Mouse (Mus musculus) thymus, adult 18-20 months (tissue): ENCODE measurements at regions not wholly inside any gene's neighbourhood (a gene's known extent, or its start where the extent isn't known, plus 50 kb on each side); places are given as distances from the start of the nearest gene placed in this dataset.
A peak's percentile ranks its signal among the peaks of the same experiment; 100 is the strongest.

Experiments used
- DNase-seq, 2 experiments: peaks; one replicate each; pipeline ENCODE4 v3.0.0; 2022; ENCODE audit warnings: mixed read lengths in 2 of 2

DNA sequence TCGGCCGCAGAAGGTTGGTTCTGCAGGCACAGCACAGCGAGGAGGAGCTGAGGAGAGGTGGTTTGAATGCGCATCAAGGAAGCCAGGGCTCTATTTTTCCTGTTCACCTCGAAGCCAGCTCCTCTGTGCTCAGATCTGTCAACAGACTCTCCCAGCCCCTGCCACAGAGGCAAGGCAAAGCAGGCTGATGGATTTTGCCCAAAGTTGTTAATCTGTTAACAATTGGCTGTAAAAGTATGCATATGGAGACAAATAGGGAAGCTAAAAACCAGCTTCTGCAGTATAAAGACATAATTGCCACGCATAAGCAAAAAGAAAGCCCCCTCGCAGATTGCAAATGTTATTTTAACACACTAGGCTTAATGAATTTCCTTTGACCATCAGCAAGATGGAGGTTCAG lies 343.3 kb upstream of the Kif2a start:
- DNase-seq: no peak

DNA sequence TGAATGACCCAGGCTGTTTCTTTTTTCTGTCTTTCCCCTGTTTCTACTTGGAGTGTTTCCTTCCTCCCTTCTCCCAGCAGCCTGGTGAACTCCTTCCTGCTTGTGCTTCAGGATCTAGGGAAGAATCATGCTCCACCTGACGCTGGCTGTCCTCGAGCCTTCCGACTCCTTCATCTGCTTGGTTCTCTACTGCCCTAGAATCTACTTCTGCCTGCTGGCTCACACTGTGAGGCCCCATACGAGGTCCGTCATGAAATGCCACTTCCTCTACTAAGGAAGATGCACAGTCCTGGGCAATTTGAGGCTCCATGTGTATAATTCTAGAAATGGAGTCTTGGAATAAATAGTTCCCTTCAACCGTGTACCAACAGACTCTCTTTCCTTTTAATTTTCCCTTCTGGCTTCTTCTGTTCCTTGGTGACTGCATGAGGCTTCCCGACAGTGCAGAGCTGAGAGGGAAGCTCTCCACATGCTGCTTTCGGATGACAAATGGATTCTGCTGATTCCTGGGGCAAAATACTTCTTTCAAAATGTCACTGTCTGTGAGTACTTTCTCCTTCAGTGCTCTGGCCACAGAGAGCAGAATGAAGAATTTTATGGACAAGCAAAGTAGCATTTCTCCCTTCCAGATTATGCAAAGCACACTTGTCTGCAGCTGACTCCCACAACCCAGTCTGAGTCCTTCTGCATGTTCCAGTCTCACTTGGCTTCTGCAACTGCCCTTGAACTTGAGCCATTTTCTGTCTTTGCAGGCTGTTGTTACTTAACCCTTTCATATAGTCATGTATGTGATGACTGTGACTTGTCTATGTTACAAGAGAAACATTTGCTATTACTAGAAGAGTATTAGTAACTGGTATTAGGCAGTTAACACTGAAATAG lies 341.1 kb upstream of the Kif2a start:
- DNase-seq: no peak

DNA sequence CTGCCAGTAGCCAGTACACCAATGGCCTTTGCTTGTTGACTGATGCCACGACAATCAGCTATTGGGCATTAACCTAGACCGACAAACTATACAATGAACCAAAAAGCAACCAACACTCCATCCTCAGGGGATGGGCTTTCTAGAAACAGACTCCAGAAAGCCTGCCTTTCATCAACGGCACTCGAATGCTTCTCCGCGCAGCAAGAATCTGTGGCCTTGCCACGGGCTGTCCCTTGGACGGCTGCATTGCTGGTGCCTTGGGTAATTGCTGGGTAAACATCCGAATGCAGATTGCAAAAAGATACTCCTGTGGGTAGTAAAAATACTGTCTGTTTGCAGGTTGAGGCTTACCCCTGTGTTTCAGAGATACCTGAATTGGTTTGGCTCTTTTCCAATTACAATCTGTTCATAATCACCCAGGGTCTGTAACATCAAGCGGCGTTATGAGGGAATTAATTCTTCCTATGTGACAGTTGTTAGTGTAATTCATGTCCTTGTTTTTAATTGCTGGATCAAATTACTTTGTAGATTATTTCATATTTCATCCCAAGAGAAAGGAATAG lies 319.0 kb upstream of the Kif2a start:
- DNase-seq: no peak

DNA sequence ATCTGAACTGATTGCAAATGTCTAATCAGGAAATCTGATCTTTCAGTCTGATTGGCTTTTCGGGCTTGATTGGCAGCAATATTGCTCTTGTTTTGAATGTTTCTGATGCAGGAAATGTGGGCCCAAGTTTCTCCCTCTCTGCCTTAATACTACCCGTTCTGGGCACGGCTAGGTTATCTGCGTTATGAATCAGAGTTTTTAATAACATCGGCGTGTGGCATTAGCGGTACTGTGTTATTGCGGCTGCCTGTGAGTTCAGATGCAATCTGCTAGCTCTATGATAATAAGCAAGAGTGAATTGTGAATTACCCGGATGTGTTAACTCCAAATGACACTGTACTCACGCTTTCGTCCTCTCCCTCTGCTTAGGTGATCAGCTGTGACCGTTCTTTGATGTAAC lies 316.2 kb upstream of the Kif2a start:
- no peak for DNase-seq

DNA sequence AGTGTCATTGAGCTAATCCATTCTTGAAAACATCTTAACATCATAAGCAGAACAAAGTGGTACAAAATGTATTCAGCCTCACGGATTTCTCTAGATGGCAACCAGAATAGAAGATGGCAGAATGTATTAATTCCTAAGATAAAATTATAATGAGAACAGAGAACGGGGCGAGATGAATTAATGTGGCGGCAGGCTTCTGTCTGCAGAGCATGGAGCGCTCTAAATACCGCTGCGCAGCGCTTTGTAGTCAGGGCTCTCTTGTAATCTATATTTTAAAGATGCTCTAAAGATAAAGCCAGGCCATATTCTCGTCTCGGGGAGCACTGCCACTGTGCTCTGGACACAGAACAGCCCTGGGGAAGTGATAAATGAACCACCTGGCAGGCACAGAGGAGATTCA lies 315.2 kb upstream of the Kif2a start:
- no peak for DNase-seq

DNA sequence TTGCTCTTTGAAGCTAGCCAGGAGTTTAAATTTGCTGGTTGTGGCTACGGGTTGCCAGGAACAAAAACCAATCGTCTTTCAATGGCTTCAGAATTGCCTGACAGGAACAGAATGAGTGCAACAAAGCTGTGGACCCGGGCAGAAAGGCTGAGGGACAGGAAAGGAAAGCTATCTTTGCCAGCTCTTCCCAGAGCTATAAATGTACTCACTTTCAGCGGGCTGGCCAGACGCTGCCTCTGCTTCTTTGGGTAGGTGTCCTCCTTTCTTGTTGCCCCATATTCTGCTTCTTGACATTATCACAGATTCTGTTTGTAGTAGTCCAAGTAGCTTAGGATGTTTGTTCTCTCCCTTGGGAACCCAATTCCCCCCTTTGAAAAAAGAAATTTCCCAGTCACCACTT lies 307.4 kb upstream of the Kif2a start:
- DNase-seq: no peak

DNA sequence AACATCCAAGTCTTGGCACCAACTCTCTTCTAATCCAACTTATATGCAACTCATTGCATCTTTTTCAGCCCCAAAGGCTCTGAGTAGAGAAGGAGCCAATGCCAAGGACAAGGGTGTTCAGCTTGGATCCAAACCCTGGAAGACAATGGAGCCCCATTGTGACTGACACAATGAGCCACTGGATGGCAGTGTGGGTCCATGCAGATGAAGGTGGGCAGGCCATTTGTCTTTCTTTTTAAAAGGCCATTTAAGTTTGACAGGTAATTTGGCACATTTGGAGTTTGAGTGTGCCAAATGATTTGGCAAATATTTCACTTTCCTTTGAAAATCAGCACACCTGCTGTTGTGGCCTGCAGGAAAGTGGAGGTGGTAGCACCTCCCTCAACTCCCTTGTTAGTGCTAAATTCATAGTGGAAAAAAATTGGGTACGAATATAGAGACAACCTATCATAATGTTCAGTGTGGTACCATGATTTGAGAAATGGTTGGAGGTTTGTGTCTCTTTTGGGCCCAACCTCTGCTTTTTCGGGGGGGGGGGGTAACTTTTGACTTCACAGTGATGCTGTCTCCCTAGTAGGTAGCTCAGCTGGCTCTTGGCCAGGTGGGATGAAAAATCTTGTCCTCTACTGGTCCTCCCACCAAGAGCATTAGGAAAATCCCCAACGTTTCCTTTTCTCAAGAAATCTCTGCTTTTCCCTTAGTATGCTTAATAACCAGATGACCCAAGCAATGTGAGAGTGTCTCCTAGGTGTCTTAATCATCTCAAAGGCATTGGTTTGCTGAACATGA lies 304.0 kb upstream of the Kif2a start:
- peak; percentile 2 to 14 for DNase-seq

DNA sequence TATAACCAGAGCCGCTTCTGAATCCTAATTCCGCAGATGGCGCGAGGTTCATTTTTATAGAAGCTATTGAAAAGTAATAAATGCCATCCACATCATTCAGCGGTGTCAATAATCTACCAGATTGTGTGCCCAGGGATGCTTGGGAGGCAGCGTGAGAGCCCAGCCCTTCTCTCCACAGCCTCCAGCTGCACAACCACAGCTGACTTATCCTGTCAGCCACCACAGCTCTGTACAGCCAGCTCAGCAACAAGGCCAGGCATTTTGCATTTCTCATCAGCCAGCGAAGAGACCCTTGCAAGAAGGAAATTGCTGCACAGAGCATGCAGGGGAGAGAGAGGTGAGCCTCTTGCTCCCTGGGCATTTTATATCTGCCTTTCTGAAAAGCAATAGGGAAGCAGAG lies 292.8 kb upstream of the Kif2a start:
- DNase-seq: no peak

DNA sequence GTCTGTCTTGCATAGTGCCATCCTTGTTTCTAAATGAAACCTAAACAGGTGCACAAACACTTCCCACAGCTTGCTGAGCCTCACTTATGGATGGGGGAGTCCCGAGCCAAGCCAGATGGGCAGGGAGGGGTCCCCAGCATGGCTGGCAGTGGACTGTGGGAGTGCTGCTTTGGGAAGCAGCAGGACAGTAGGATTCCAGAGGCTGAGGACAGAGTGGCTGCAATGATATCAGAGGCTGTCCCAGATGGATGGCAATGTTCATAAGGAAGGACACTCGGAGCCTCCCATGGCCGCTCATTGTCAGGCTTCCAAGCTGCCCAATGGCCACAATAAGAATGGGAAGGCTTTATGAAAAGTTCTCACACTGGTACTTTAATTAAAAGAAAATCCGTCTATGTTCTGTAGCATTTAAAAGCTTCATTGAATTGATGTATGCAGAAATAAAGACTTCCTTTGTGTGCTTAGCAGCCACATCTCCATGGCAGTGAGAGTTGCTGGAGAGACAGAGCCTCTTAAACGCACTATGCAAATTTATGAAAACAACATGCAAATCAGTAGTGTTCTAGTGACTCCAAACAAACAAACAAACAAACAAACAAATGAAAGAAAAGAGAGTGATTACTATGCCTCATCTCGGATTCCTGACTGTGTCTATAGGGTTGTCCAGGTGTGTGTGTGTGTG lies 287.2 kb upstream of the Kif2a start:
- DNase-seq: no peak

DNA sequence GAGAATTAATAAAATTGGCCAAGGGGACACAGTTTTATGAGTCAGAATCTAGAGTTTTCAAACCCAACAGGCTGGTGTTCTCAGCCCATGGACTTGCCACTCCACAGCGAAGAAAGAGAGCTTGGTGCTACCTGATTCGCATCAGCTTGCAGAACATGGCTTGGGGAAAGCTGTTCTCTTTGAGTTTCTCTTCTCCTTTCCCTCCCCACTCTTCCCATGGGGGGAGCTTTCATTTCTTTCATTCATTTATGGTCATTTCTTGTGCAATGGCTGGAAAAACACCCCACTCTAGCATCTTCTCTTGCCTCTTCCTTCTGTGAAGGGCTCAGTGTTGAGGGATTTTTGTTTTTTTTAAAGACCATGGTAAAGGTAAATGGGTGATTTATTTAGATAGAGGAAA lies 286.5 kb upstream of the Kif2a start:
- no peak for DNase-seq

DNA sequence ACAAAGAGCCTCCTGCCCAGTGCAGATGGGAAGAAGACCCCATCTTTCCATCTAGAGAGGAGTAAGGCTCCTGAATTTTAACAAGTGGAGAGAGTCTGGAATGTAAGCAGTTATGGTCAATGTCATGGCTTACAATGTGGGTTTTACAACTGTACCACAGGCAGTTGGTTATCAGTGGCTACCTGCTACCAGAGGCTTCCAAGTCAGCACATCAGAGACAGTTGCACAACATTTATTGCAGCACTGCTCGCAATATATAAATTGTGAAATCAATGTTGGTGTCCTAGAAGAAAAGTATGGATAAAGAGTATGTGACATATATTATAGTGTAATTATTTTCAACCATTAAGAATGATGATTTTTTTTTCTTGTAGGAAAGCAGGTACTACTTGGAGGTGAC lies 285.0 kb upstream of the Kif2a start:
- DNase-seq: no peak

DNA sequence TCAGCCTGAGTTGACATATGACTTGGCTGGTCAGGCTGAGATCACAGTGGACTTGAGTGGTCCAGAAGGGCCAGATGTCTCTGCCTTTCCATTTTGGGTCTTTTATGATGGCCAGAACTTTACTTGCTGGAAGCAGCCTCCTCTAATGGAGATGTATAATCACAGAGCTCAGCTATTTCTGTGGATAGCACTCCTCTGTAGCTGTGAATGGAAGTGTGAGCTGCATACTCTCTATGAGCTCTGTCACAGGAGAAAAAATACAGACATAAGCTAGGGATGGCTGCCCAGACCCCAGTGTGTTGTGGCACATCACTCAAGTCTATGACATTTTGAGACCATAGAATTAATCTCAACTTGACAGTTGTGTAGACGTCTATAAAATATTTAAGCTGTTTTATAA lies 284.3 kb upstream of the Kif2a start:
- DNase-seq: no peak

DNA sequence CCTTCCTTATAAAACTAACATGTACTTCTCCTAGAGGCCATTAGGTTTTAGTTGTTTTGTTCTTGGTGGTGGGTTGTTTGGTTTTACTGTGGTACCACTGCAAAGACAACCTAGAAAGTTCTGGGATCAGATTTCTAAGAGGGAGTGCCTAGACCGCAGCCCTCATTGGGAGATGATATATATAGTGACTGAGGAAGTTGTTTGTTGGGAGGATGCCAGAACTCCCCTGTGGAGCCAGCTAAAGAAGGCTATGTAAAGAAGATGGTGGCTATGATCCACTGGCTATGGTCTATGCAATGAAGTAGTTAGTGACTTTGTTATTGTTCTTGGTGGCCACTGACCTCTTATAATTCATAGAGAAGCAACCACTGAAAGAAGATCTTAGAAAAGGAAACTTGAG lies 283.8 kb upstream of the Kif2a start:
- no peak for DNase-seq

DNA sequence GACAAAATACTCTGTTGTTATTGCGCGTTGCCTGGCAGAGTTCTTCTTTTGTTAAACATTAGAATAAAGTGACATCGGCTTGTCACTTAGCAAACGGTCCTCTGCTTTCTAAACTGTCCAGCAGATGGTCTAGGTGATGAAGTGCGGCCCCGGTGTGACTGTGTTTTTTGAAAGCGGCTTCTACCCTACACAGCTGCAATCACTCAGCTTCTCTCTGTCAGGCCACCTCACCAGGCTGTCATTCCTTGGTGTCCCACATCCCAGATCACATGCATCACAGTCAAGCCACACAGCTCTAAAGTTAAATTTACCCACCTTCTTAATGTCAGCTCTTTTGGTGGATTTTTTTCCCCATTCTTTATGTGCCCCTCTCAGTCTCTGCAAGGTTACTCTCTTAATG lies 282.0 kb upstream of the Kif2a start:
- DNase-seq: no peak

DNA sequence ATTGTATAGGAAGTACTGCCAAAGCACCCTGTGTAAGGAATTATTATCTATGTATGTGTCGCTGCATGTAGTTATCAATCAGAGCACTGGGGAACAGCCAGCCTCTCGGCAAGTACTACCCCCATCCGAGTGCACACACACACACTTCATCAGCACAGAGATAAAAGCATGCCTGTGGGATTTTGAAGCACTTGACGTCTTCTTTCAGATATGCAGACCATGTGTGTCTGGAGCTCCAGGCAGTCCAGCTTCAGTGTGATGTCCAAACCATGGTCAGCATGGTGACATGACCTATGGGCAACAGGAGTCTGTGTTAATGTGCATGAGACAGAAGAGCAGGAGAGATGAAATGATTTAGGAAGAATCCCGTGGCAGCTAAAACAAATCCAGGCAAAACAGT lies 281.4 kb upstream of the Kif2a start:
- no peak for DNase-seq

DNA sequence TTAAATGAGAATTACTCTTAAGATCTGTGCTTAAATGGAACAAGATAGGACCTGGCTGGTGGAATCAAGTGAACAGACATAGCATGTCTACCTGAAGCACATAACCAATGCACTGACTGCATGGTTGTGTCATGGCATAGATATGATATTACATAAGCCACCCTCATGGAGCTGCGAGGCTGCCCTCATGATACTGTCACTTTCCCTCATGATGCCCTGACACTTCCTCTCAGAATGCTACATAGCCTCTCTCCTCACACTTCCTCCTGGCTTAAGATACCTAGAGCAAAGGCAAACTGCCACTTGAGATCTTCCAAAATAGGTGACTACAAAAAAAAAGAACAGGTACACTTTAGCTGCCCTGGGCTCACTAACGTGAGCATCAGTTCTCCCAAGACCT lies 278.9 kb upstream of the Kif2a start:
- DNase-seq: no peak

DNA sequence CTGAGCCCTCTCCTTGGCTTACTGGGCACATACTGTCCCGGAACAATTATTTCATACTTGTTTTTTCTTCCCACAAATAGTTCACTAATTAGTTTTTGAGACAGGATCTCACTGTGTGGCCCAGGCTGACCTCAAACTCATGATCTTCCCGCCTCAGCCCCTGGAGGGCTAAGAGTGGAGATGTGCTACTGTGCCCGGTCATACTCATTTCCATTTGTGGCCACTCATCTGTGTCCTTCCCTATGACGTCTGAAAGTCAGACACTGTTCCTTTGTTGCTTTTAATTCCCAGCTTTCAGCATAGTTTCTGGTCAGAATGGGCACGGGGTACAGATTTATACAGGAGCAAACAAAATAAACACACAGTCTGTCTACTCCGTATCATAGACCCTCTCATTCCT lies 242.7 kb upstream of the Kif2a start:
- DNase-seq: no peak

DNA sequence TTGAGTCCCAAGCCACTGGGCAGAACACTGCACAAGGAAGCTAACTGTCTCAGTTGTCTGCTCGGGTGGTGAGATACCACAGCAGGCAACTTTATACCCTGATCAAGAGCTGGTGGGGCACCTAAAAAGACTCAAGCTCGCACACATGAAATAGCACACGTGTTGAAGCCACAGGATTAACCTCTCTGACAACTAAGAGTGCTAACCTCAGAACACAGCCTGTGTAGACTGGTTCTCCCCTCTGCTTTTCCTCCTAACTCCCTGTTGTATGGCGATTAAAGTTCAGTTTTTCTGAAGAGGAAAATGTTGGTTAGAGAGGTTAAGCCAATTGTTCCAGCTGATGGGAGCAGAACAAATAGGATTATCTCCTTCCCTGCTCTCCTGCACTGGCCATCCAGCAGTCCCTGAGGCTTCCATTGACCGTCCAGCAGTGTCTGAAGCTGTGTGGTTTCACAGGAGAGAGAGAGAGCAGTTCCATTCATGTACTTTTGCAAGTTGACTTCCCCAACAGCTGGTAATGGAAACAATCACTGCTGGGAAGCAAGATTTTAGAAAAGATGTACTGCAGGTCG lies 239.6 kb upstream of the Kif2a start:
- no peak for DNase-seq

DNA sequence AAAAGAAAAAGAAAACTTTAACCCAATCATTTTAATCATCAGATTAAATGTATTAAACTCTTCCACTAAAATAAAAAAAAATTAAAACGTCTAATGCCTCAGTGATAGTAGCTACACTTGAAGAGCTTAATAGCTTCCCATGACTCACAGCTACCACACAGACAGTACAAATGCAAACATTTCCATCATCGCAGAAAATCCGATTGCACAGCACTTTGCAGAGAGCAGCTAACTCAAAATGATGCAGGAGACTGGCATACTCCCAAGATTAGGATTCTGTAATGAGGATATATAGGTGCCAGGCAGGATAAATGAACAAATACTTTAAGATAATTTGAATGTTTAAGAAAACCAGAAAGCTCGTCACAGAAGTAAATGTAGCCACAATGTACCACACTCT lies 238.3 kb upstream of the Kif2a start:
- no peak for DNase-seq

DNA sequence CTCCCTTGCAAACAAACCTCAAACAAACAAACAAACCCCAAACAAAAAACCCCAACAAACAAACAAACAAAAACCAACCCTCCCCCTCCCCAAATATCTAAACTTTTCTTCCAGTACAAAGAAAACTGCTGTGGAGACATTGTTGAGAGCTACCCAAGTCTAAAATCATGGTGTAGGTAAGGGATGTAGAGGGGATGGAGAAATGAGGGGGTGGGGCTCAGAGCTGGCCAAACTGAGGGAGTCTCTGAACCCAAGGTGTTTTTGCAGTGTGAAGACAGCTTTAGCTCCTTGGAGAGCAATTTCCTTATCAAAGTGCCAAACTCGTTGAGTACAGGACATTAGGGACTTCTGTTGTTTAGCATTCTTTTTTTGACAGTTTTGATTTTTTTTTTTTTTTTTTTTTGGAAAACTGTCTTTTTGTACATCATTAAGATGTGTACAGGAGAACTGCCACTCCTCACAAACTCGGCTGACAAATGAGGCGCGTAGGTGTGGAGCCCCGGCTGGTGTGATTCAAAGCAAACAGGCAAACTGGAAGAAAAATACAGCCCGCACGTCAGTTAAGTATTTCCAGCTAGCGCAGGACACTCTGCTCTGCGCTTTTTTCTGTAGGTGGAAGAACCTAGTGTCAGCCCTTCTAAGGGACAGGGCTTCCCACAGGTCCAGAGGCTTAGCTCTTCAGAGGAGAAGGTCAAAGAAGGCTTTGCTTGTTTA lies 226.0 kb upstream of the Kif2a start:
- DNase-seq: no peak

DNA sequence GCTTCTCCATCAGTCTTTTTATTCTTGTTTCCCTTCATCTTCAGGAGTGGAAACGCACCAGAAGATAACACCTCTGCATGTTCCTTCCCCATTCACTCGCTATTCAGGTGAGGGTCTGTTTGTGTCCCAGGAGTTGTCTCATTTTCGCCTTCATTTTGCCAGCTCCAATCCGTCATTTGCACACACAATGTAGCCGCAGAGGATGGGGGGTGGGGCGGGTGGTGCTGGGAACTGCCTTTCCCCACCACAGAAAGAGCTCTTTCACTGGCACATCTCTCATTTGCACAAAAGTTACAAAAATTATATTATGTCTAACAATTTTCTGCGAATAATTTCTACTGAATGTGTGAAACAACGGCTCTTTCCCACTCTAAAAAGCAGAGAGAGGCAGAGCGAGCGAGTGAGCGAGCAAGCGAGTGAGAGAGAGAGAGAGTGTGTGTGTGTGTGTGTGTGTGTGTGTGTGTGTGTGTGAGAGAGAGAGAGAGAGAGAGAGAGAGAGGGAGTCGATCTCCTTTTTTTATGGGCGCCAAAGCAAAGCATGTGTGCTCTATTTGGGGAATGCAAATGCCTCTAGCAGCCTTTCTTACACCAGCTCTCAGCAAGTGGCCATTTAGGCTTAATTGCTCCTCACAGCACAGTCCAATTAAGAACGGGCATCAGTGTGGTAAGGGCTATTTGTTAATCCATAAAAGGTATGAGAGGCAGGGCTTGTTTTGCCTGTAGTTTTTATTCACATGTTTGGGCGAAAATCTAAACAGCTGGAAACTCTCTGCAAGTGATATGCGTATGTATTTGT lies 225.2 kb upstream of the Kif2a start:
- no peak for DNase-seq

DNA sequence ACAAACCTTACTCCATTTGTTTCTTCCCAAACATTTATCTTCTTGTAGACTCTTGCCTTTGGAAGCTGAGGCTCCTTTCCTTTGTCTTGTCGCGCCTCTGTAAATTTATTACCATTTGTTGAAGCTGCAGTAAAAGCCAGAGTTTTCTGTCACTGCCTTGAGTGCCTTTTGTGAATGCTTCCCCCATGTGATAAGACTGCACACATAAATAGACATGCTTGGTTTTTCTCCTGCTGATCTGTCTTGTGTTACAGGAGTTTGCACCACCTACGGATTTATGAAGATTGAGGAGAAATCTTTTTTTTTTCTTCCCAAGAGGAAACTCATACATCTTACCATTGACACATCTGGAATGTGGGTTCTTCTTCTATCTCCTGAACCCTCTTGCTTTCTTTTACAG lies 222.2 kb upstream of the Kif2a start:
- no peak for DNase-seq
